Mouse (Mus musculus): Measurements from ENCODE around the gene 4933427D14Rik. TPM values are rescaled to one million over a fixed set of nuclear protein-coding genes. Genes with fewer than 3 reads are reported as not detected.

Gene 4933427D14Rik
- polyA plus RNA-seq, 2 experiments = 11.1 to 19.2 TPM

- no peak for ATAC-seq (ENCODE audit: low FRiP score, low read depth)
- Histone ChIP-seq H3K4me3 (replicated peaks; ENCODE audit: low read length) (no peak overlapping the region), H3K27me3 (ENCODE audit: control insufficient read depth, insufficient read depth, low read length) (no peaks in the 10 kb centered on the region), H3K36me3 (ENCODE audit: control insufficient read depth, insufficient read depth, low read length) (peaks cover 34% of the 10 kb centered on the region), H3K9me3 (ENCODE audit: control insufficient read depth, low read length) (no peaks in the 10 kb centered on the region), H3K27ac (replicated peaks; ENCODE audit: low read depth, low read length) (no peak overlapping the region), H3K4me1 (ENCODE audit: control insufficient read depth, insufficient read depth, low read length) (no peaks in the 10 kb centered on the region), H3K4me2 (replicated peaks; ENCODE audit: low read depth, low read length, severe bottlenecking) (no peak overlapping the region), H3K9ac (ENCODE audit: low read depth, low read length, severe bottlenecking) (no peak overlapping the region)
- TF ChIP-seq POLR2A (IDR thresholded peaks at IDR 0.05; ENCODE audit: borderline replicate concordance, extremely low read depth, insufficient read depth, insufficient read length) = no peak
- no peak for DNase-seq (ENCODE audit: low spot score)
- WGBS = 83% methylated on average over 12 of the region's 12 CpGs
Measured at GRCm38 (mm10) chr11:72153122-72153862, 54.0 kb downstream of the 4933427D14Rik start.

- ATAC-seq (ENCODE audit: low FRiP score, low read depth) = no peak
- Histone ChIP-seq H3K4me2 (replicated peaks; ENCODE audit: low read depth, low read length, severe bottlenecking) (no peak overlapping the region), H3K4me1 (ENCODE audit: control insufficient read depth, insufficient read depth, low read length) (no peaks in the 10 kb centered on the region), H3K27ac (replicated peaks; ENCODE audit: low read depth, low read length) (no peak overlapping the region), H3K4me3 (replicated peaks; ENCODE audit: low read length) (no peak overlapping the region), H3K9ac (ENCODE audit: low read depth, low read length, severe bottlenecking) (no peak overlapping the region), H3K9me3 (ENCODE audit: control insufficient read depth, low read length) (no peaks in the 10 kb centered on the region), H3K36me3 (ENCODE audit: control insufficient read depth, insufficient read depth, low read length) (peaks cover 20% of the 10 kb centered on the region), H3K27me3 (ENCODE audit: control insufficient read depth, insufficient read depth, low read length) (no peaks in the 10 kb centered on the region)
- WGBS = 52% methylated on average over 2 of the region's 2 CpGs
- DNase-seq (ENCODE audit: low spot score) = no peak
- no peak for TF ChIP-seq POLR2A (IDR thresholded peaks at IDR 0.05; ENCODE audit: borderline replicate concordance, extremely low read depth, insufficient read depth, insufficient read length)
Measured at GRCm38 (mm10) chr11:72151120-72151519, 56.1 kb downstream of the 4933427D14Rik start.

- Histone ChIP-seq H3K4me2 (replicated peaks; ENCODE audit: low read depth, low read length, severe bottlenecking) (no peak overlapping the region), H3K4me1 (ENCODE audit: control insufficient read depth, insufficient read depth, low read length) (no peaks in the 10 kb centered on the region), H3K27me3 (ENCODE audit: control insufficient read depth, insufficient read depth, low read length) (no peaks in the 10 kb centered on the region), H3K9me3 (ENCODE audit: control insufficient read depth, low read length) (no peaks in the 10 kb centered on the region), H3K27ac (replicated peaks; ENCODE audit: low read depth, low read length) (no peak overlapping the region), H3K4me3 (replicated peaks; ENCODE audit: low read length) (no peak overlapping the region), H3K9ac (ENCODE audit: low read depth, low read length, severe bottlenecking) (no peak overlapping the region), H3K36me3 (ENCODE audit: control insufficient read depth, insufficient read depth, low read length) (no peaks in the 10 kb centered on the region)
- DNase-seq (ENCODE audit: low spot score) = no peak
- no peak for TF ChIP-seq POLR2A (IDR thresholded peaks at IDR 0.05; ENCODE audit: borderline replicate concordance, extremely low read depth, insufficient read depth, insufficient read length)
- 58% methylated on average over 3 of the region's 3 CpGs for WGBS
- no peak for ATAC-seq (ENCODE audit: low FRiP score, low read depth)
Measured at GRCm38 (mm10) chr11:72147910-72148309, 59.3 kb downstream of the 4933427D14Rik start.

GRCm38 (mm10) chr11:72145877-72146248 is 61.4 kb downstream of the 4933427D14Rik start:
- Histone ChIP-seq H3K4me1 (ENCODE audit: control insufficient read depth, insufficient read depth, low read length) (no peaks in the 10 kb centered on the region), H3K27ac (replicated peaks; ENCODE audit: low read depth, low read length) (no peak overlapping the region)

GRCm38 (mm10) chr11:72145182-72145876 is 61.9 kb downstream of the 4933427D14Rik start:
- 21% methylated on average over 2 of the region's 2 CpGs for WGBS
- Histone ChIP-seq H3K9ac (ENCODE audit: low read depth, low read length, severe bottlenecking) (no peak overlapping the region), H3K4me2 (replicated peaks; ENCODE audit: low read depth, low read length, severe bottlenecking) (no peak overlapping the region), H3K27ac (replicated peaks; ENCODE audit: low read depth, low read length) (no peak overlapping the region), H3K4me3 (replicated peaks; ENCODE audit: low read length) (no peak overlapping the region), H3K9me3 (ENCODE audit: control insufficient read depth, low read length) (no peaks in the 10 kb centered on the region), H3K4me1 (ENCODE audit: control insufficient read depth, insufficient read depth, low read length) (no peaks in the 10 kb centered on the region), H3K27me3 (ENCODE audit: control insufficient read depth, insufficient read depth, low read length) (no peaks in the 10 kb centered on the region), H3K36me3 (ENCODE audit: control insufficient read depth, insufficient read depth, low read length) (no peaks in the 10 kb centered on the region)
- no peak for DNase-seq (ENCODE audit: low spot score)
- ATAC-seq (ENCODE audit: low FRiP score, low read depth) = no peak
- no peak for TF ChIP-seq POLR2A (IDR thresholded peaks at IDR 0.05; ENCODE audit: borderline replicate concordance, extremely low read depth, insufficient read depth, insufficient read length)

More at GRCm38 (mm10) chr11:72145877-72146248, 61.4 kb downstream of the 4933427D14Rik start:
- H3K4me2 ChIP-seq (replicated peaks; ENCODE audit: low read depth, low read length, severe bottlenecking) = no peak overlapping the region
- no peaks in the 10 kb centered on the region for H3K36me3 ChIP-seq (ENCODE audit: control insufficient read depth, insufficient read depth, low read length)
- ATAC-seq (ENCODE audit: low FRiP score, low read depth) = no peak
- H3K27me3 ChIP-seq (ENCODE audit: control insufficient read depth, insufficient read depth, low read length) = no peaks in the 10 kb centered on the region
- H3K4me3 ChIP-seq (replicated peaks; ENCODE audit: low read length) = no peak overlapping the region
- no peaks in the 10 kb centered on the region for H3K9me3 ChIP-seq (ENCODE audit: control insufficient read depth, low read length)
- 77% methylated on average over 1 of the region's 1 CpGs for WGBS
- no peak for TF ChIP-seq POLR2A (IDR thresholded peaks at IDR 0.05; ENCODE audit: borderline replicate concordance, extremely low read depth, insufficient read depth, insufficient read length)
- DNase-seq (ENCODE audit: low spot score) = no peak
- H3K9ac ChIP-seq (ENCODE audit: low read depth, low read length, severe bottlenecking) = no peak overlapping the region
